Mouse (Mus musculus) large intestine, adult 2 months (tissue): ENCODE data around the gene Tmem223. TPM values are rescaled to one million over a fixed set of nuclear protein-coding genes. Genes with fewer than 3 reads are reported as not detected.
"Not testable (repeated sequence)": the region's sequence is repeated elsewhere in the genome, so short reads cannot be mapped to it uniquely, and the experiment has no call there.

Source experiments
- DNase-seq: peaks from one replicate; pipeline ENCODE4 v3.0.0-alpha.2; 2012; ENCODE audit warnings: low read depth, low spot score
- WGBS: fragments of 180-500 bp; shearing (Covaris S2); methylation state at CpG from one replicate; pipeline ENCODE4 v1.1.7; 2018; 5-methylcytosine and 5-hydroxymethylcytosine counted together
- polyA plus RNA-seq: library from polyadenylated mRNA; depleted of rRNA; stranded (reverse); fragments of >200 nt; gene quantifications from 2 replicates; pipeline ENCODE4 v1.2.3, GENCODE M21; 2012; rRNA removed

Gene Tmem223
- 107 and 131 TPM in 2 replicates for polyA plus RNA-seq

- 10% methylated on average over 29 of the region's 29 CpGs for WGBS
- peak; percentile 52 for DNase-seq
These were observed at the start of gene Tmem223 for GRCm38 (mm10) chr19:8770567-8771270. TSS of gene Tmem223 (plus strand) at chr19:8770996.

- 43% methylated on average over 1 of the region's 1 CpGs for WGBS
These were observed 49.4 kb upstream of the Tmem223 start for GRCm38 (mm10) chr19:8721378-8721777.

DNA sequence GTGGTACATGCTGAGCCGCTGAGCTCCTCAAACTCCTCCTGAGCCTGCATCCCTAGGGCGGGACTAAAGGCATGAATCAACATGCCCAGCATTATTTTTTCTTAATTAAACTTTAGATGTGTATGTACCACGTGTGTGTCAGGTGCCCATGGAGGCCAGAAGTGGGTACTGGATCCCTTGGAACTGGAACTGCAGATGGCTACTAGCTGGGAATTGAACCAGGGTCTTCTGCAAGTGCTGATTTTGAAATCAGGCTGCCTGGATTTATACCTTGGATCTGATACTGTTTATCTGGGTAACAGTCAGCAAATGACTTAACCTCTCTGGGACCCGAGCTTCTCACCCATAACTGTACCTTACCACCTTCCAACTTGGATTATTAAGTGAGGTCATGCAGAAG, 48.8 kb upstream of the Tmem223 start:
- DNase-seq, result no peak
- WGBS, result 28% methylated on average over 4 of the region's 4 CpGs

More at GRCm38 (mm10) chr19:8721378-8721777, 49.4 kb upstream of the Tmem223 start:
- no peak for DNase-seq

- DNase-seq, result no peak
- under 1% methylated on average over 5 of the region's 5 CpGs for WGBS
These were observed 48.3 kb upstream of the Tmem223 start for GRCm38 (mm10) chr19:8722559-8722906.

- DNase-seq, result peak; percentile 95
- WGBS, result under 1% methylated on average over 50 of the region's 50 CpGs
These were observed 47.8 kb upstream of the Tmem223 start, which contains the start of gene Slc3a2 for GRCm38 (mm10) chr19:8722907-8723573. TSS of gene Slc3a2 (minus strand) at chr19:8723369.

GRCm38 (mm10) chr19:8723574-8724346, 47.0 kb upstream of the Tmem223 start:
- DNase-seq, result no peak
- under 1% methylated on average over 20 of the region's 20 CpGs for WGBS

GRCm38 (mm10) chr19:8724392-8724791, 46.4 kb upstream of the Tmem223 start:
- DNase-seq, result no peak
- WGBS, result 2% methylated on average over 2 of the region's 2 CpGs

DNA sequence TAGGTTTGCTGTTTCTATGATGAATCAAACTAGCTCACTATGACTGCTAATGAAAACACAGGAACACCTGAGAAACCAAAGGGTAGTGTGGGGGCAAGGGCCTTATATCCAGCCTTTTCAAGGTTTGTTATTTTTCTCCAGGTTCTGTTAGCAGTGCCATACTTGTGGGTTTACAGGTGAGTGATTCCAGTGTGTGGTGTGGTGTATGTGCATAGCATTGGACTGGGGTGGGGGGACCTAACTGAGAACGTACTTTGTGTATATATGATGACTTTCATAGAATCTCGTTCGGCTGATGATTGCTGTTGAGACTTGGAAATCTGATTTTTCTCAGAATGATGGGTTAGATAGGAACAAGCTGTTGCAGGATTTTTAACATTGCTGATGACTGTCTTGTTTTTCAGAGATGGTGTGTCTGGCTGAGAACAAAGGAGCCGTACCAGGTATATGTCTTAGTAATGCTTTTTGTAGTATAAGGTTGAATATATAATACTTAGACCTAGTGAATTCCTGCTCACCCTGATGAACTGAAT, 45.6 kb upstream of the Tmem223 start:
- 31% methylated on average over 4 of the region's 4 CpGs for WGBS

DNA sequence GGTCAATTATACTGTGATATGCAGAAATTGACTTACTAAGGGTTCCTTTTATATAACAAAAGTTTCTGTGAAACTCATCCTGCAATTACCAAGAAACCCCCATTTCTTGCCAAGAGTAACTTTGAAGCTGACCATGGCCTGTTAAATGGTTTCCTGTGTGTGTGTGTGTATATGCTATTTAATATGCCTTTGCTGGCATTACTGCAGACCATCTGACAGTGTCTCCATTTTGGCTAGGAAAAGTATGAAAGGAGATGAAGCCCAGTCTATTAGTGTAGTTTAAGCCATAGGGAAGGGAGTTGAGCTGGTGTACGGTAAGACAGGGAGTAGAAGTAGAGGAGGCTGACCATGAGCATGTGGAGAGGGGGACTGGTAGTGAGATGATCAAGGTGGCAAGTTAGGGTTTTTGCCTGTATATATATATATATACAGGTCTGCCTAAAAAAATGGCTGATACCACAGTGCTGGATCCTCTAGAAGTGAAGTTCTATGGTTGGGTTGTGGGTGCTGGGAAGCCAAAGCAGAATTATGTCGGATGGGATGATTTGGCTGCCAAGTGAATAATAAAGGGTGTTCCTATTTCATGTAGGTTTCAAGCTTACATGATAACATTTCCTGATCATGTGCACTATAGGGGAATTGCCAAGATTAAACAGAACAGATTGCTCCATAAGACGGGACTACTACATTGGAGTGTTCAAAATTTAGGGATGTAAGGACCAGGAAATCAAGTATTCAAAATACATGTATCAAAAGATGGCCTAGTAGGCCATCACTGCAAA, 44.0 kb upstream of the Tmem223 start:
- 46% methylated on average over 3 of the region's 3 CpGs for WGBS
- no peak for DNase-seq

More for the DNA sequence above, 45.6 kb upstream of the Tmem223 start:
- no peak for DNase-seq

DNA sequence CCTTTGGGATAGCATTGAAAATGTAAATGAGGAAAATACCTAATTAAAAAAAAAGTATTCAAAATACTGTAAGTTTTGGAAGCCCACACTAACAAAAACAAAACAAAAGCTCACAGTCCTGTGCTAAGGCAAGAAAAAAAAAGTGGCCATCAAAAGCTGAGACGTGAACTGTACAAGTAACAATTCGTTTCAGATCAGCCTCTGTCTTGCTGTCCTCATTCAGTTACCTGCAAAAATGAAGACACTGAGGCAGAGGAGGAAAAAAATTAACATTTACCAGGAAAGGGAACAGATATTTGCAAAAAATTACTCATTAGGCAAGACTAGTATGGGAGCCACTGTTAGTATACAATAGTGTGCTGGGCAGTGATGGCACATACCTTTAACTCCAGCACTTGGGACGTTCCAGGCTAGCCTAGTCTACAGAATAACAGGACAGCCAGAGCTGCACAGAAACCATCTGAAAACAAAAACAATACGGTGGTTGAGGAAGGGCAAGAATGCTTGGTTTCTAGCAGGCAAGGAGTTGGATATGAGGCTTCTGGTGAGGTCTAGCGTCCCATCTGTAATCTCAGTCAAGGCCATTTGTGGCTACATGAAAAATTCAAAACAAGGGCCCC, 43.2 kb upstream of the Tmem223 start:
- no peak for DNase-seq
- 27% methylated on average over 5 of the region's 5 CpGs for WGBS

- not testable (repeated sequence) for DNase-seq
- WGBS, result 45% methylated on average over 3 of the region's 3 CpGs
These were observed 42.3 kb upstream of the Tmem223 start for GRCm38 (mm10) chr19:8728335-8729099.

- 74% methylated on average over 3 of the region's 3 CpGs for WGBS
These were observed 36.5 kb upstream of the Tmem223 start for GRCm38 (mm10) chr19:8734334-8734733.

GRCm38 (mm10) chr19:8735389-8736159, 35.2 kb upstream of the Tmem223 start, which contains the start of gene Wdr74:
TSS of gene Wdr74 (plus strand) at chr19:8735827.
- WGBS, result under 1% methylated on average over 32 of the region's 32 CpGs
- peak; percentile 78 for DNase-seq

More at GRCm38 (mm10) chr19:8734334-8734733, 36.5 kb upstream of the Tmem223 start:
- DNase-seq, result no peak

DNA sequence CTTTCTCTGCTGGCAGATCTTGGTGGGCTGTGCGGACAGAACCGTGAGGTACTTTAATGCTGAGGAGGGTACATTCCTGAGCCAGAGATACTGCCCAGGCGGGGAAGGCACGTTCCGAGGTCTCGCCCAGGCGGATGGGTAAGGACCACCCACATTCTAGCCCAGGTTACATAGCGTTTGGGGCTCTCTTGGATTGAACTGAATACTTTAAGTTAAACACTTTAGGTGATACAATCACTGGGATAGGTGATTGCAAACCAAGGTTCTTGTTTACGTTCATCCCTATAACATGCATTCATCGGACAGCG, 34.7 kb upstream of the Tmem223 start:
- DNase-seq, result no peak
- WGBS, result under 1% methylated on average over 11 of the region's 11 CpGs

DNA sequence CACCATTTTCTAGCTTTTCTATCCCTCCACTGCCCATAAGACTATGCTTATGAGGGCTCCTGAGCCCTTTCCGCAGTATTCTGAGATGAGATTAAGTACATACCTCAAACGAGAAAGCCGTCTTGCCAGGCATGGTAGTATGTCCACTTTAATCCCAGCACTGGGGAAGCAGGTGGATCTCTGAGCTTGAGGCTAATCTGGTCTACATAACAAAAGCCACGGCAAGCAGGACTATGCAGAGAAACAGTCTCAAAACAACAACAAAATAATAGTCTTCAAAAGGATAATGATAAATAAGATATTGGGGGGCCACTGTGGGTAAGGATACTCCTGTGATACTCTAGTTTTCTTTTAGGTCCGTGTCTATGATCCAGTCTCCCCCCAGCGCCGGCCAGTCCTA, 31.9 kb upstream of the Tmem223 start:
- no peak for DNase-seq
- 89% methylated on average over 7 of the region's 7 CpGs for WGBS

DNA sequence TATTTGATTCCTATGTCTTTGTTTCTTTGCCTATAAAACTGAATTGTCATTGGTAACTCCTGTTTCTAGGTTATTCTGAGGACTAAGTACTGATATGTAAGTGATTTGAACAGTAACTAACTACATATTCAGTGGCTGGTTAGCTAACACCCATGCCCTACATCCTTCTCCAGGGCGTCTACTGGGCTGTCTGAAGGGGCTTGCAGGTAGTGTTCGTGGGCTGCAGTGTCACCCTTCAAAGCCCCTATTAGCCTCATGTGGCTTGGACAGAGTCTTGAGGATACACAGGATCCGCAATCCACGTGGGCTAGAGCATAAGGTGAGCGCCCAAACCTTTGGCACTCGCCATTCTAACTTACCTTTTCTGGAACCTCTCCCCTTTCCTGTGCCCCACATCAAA, 31.1 kb upstream of the Tmem223 start:
- 95% methylated on average over 6 of the region's 6 CpGs for WGBS
- DNase-seq, result no peak

GRCm38 (mm10) chr19:8740603-8741002, 30.2 kb upstream of the Tmem223 start, which contains the start of gene 1700092M07Rik:
TSS of gene 1700092M07Rik (plus strand) at chr19:8740718.
- 56% methylated on average over 14 of the region's 14 CpGs for WGBS
- DNase-seq, result no peak
